Comparison of ENCODE assay signal across 8 mouse cellular contexts in the genomic region with DNA sequence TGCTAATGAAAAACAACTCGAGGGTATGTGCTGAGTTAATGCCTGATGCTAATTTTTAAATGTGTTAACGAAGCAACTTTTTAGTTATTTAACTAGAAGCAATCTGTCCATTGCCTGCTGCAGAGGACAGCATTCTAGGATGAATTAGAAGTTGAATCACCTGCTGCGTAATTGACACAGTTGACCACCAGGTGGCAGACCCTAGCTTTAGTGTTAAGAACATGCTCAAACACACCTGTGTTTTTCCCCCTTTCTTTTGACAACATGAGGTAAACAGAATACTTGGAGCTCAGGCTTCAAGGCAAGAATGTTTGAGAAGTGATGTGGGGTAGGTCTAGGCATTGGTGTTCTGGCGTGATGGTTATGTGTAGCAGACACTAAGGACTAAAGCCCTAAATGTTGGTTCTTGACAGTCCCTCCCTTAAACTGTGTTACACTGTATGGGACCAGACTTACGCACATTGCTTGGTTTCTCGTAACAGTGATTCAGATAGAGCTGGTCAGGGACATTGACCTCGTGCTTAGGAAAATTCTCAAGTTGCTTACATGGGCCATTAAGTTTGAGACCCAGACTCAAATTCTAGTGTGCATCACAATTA. TPM values are rescaled to one million over a fixed set of nuclear protein-coding genes. Genes with fewer than 3 reads are reported as not detected.
DNase-seq lines count a peak whose midpoint lies in the region; ATAC-seq lines count a peak whose summit lies in the region.

No protein-coding gene starts in this region.

- H3K9ac ChIP-seq in hindbrain, embryonic 13.5 days, result no peak overlapping the region

- no peaks in the 10 kb centered on the region for H3K27me3 ChIP-seq in hindbrain, embryonic 10.5 days (ENCODE audit: insufficient read depth, poor library complexity, severe bottlenecking)
- no peaks in the 10 kb centered on the region for H3K27me3 ChIP-seq in hindbrain, embryonic 13.5 days
- H3K27me3 ChIP-seq in midbrain, embryonic 10.5 days (ENCODE audit: low read depth, poor library complexity, severe bottlenecking), result no peaks in the 10 kb centered on the region

- no peaks in the 10 kb centered on the region for H3K9me3 ChIP-seq in hindbrain, embryonic 10.5 days
- no peaks in the 10 kb centered on the region for H3K9me3 ChIP-seq in hindbrain, embryonic 13.5 days
- H3K9me3 ChIP-seq in midbrain, embryonic 10.5 days (replicated peaks), result no peaks in the 10 kb centered on the region

- intact Hi-C loops in gastrocnemius, postnatal 14 days (cut with DNase I; ENCODE audit: low total_unique reads), result no loop called here

- WGBS in hindbrain, embryonic 10.5 days, result 49% methylated on average over 7 of the region's 7 CpGs
- WGBS in hindbrain, embryonic 13.5 days, result 49% methylated on average over 7 of the region's 7 CpGs
- 47% methylated on average over 7 of the region's 7 CpGs for WGBS in midbrain, embryonic 10.5 days

- H3K4me3 ChIP-seq in hindbrain, embryonic 10.5 days, result no peak overlapping the region
- H3K4me3 ChIP-seq in hindbrain, embryonic 13.5 days, result no peak overlapping the region
- H3K4me3 ChIP-seq in midbrain, embryonic 10.5 days, result no peak overlapping the region

- no peak; the same call in 1 of the 2 replicates for ATAC-seq in hindbrain, embryonic 13.5 days (ENCODE audit: low FRiP score)

- no peak overlapping the region for H3K4me2 ChIP-seq in hindbrain, embryonic 13.5 days

- peaks cover 25% of the 10 kb centered on the region for H3K36me3 ChIP-seq in hindbrain, embryonic 10.5 days
- H3K36me3 ChIP-seq in hindbrain, embryonic 13.5 days, result peaks cover 18% of the 10 kb centered on the region; the same call in 1 of the 2 replicates
- H3K36me3 ChIP-seq in midbrain, embryonic 10.5 days, result peaks cover 30% of the 10 kb centered on the region

- H3K4me1 ChIP-seq in hindbrain, embryonic 10.5 days (replicated peaks), result no peaks in the 10 kb centered on the region
- no peaks in the 10 kb centered on the region for H3K4me1 ChIP-seq in hindbrain, embryonic 13.5 days (replicated peaks)
- H3K4me1 ChIP-seq in midbrain, embryonic 10.5 days, result no peaks in the 10 kb centered on the region

- DNase-seq in hindbrain, embryonic 10.5 days (ENCODE audit: low spot score), result peak; percentile 47
- peak; percentile 66 for DNase-seq in R1 (ENCODE audit: low read depth, low spot score)
- peak; percentile 86 to 90 for DNase-seq in cerebellum, postnatal 10 days
- peak; percentile 18 for DNase-seq in gastrocnemius, postnatal 14 days
- DNase-seq in kidney, postnatal 4 days, result peak; percentile 77
- peak; percentile 30 for DNase-seq in midbrain, embryonic 10.5 days (ENCODE audit: low spot score)
- peak; percentile 13 for DNase-seq in skeletal muscle tissue, adult 2 months (ENCODE audit: low read depth, low spot score)

- H3K27ac ChIP-seq in hindbrain, embryonic 10.5 days, result no peak overlapping the region
- H3K27ac ChIP-seq in hindbrain, embryonic 13.5 days, result no peak overlapping the region
- no peak overlapping the region for H3K27ac ChIP-seq in midbrain, embryonic 10.5 days (replicated peaks)

RNA-seq across cellular contexts. Expression of a gene that starts 22.8 kb away (rescaled TPM):
- 2.8 and 3.2 TPM in 2 replicates for polyA plus RNA-seq in hindbrain, embryonic 10.5 days (2016; fragmentation: Nextera tagmentation; extraction: Ambion mirVana)
- 3.3 and 3.7 TPM in 2 replicates for polyA plus RNA-seq in hindbrain, embryonic 13.5 days (2015; fragmentation: Nextera tagmentation; extraction: Ambion mirVana)
- 10 to 100 TPM; 14.4 to 26.0 TPM for total RNA-seq in gastrocnemius, postnatal 14 days (2021)
- 2.8 and 3.5 TPM in 2 replicates for polyA plus RNA-seq in midbrain, embryonic 10.5 days (2016; fragmentation: Nextera tagmentation; extraction: Ambion mirVana)

RNA-seq across cellular contexts. Expression of a gene that starts 58.7 kb away (rescaled TPM):
- polyA plus RNA-seq in hindbrain, embryonic 10.5 days (2016; fragmentation: Nextera tagmentation; extraction: Ambion mirVana), result 1.3 and 2.2 TPM in 2 replicates
- 10.2 and 10.9 TPM in 2 replicates for polyA plus RNA-seq in hindbrain, embryonic 13.5 days (2015; fragmentation: Nextera tagmentation; extraction: Ambion mirVana)
- total RNA-seq in gastrocnemius, postnatal 14 days (2021), result 1 to 10 TPM in 1 of 2 experiments, under 1 TPM in 1; 0.60 to 1.8 TPM
- polyA plus RNA-seq in midbrain, embryonic 10.5 days (2016; fragmentation: Nextera tagmentation; extraction: Ambion mirVana), result 0.70 and 1.9 TPM in 2 replicates

Comparison
In these comparisons a context has a peak if more than half of its experiments do, and no peak if none do; other contexts are left out.
1. DNase-seq: peak in every context shown above with its lines; median percentile 88 in cerebellum, postnatal 10 days; 77 in kidney, postnatal 4 days; 66 in R1; 47 in hindbrain, embryonic 10.5 days; 30 in midbrain, embryonic 10.5 days; 18 in gastrocnemius, postnatal 14 days; 13 in skeletal muscle tissue, adult 2 months.